Comparison of ENCODE assay signal across 29 mouse cellular contexts in the genomic region with DNA sequence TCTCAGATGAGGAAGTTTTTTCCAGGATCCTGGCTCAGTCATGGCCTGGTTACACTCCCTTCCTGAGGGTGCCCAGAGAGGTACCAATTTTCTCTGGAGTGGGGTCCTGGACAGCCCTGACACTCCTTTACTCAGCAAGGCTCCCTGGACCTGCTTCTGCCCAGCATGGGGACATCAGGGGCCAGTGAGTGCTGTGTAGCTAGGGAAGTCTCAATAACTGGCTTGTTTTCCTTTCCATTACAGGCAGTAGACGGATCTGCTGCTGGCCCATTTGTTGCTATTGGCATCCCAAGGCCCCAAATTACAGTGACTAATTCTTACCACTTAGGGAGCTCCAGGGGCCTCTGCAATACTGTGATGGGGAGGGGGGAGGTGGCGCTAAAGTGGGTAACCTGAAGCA. TPM values are rescaled to one million over a fixed set of nuclear protein-coding genes. Genes with fewer than 3 reads are reported as not detected.
DNase-seq lines count a peak whose midpoint lies in the region; ATAC-seq and TF ChIP-seq lines count a peak whose summit lies in the region.
"Had no signal": no experiment of that assay in that cellular context is flagged by ENCODE, and none has a peak within 500 bp of the region (broad histone marks: within the 10 kb centered on the region; RNA-seq: fewer than 3 reads in every experiment).

No protein-coding gene starts in this region.

- H3K4me2 ChIP-seq in hindbrain, postnatal 0 days (ENCODE audit: low read depth, low read length): 0 out of 2 replicates have a peak overlapping the region, but pooled peaks have one; percentile 19
- H3K4me2 ChIP-seq in hindbrain, embryonic 11.5 days (replicated peaks; ENCODE audit: low read depth, low read length): no peak overlapping the region
- 0 out of 2 replicates have a peak overlapping the region, but pooled peaks have one; percentile 3 for H3K4me2 ChIP-seq in midbrain, embryonic 12.5 days (replicated peaks)
- H3K4me2 ChIP-seq in midbrain, postnatal 0 days (ENCODE audit: low read depth, low read length, poor library complexity, severe bottlenecking): no peak overlapping the region
- no peak overlapping the region for H3K4me2 ChIP-seq in limb, embryonic 13.5 days (replicated peaks)
- H3K4me2 ChIP-seq: heart, embryonic 13.5 days; stomach, embryonic 15.5 days had no signal

- no peaks in the 10 kb centered on the region for H3K36me3 ChIP-seq in hindbrain, postnatal 0 days (ENCODE audit: insufficient read depth, low read length)
- no peaks in the 10 kb centered on the region for H3K36me3 ChIP-seq in hindbrain, embryonic 11.5 days (ENCODE audit: control insufficient read depth, insufficient read depth, low read length)
- H3K36me3 ChIP-seq in midbrain, embryonic 12.5 days: no peaks in the 10 kb centered on the region
- H3K36me3 ChIP-seq in midbrain, postnatal 0 days (ENCODE audit: insufficient read depth, low read length): no peaks in the 10 kb centered on the region
- no peaks in the 10 kb centered on the region for H3K36me3 ChIP-seq in limb, embryonic 13.5 days
- H3K36me3 ChIP-seq: heart, embryonic 13.5 days; stomach, embryonic 15.5 days had no signal

- WGBS in hindbrain, postnatal 0 days: 40% methylated on average over 2 of the region's 2 CpGs
- WGBS in hindbrain, embryonic 11.5 days: 65% methylated on average over 2 of the region's 2 CpGs
- WGBS in midbrain, embryonic 12.5 days: 62% methylated on average over 2 of the region's 2 CpGs
- 46% methylated on average over 2 of the region's 2 CpGs for WGBS in midbrain, postnatal 0 days
- WGBS in limb, embryonic 13.5 days: 13% methylated on average over 2 of the region's 2 CpGs

- no peak for ATAC-seq in hindbrain, postnatal 0 days
- ATAC-seq in hindbrain, embryonic 11.5 days (ENCODE audit: low FRiP score): no peak
- no peak for ATAC-seq in midbrain, embryonic 12.5 days (ENCODE audit: low FRiP score, low read depth)
- no peak for ATAC-seq in midbrain, postnatal 0 days (ENCODE audit: low FRiP score)
- peak; percentile 51; the same call in 1 of the 2 replicates for ATAC-seq in limb, embryonic 13.5 days (ENCODE audit: low FRiP score, low read depth)
- ATAC-seq: activated CD4-positive, CD25-positive, alpha-beta regulatory T cell, adult 4 months; forebrain, embryonic 16.5 days; intestine, postnatal 0 days had no signal

- H3K9ac ChIP-seq in hindbrain, postnatal 0 days (replicated peaks; ENCODE audit: low read length): no peak overlapping the region
- H3K9ac ChIP-seq in hindbrain, embryonic 11.5 days (ENCODE audit: low read depth, low read length): no peak overlapping the region
- H3K9ac ChIP-seq in midbrain, embryonic 12.5 days (replicated peaks): no peak overlapping the region
- H3K9ac ChIP-seq in midbrain, postnatal 0 days (replicated peaks; ENCODE audit: low read length, poor library complexity, severe bottlenecking): no peak overlapping the region
- no peak overlapping the region for H3K9ac ChIP-seq in limb, embryonic 13.5 days
- H3K9ac ChIP-seq: heart, embryonic 13.5 days; liver, embryonic 14.5 days; stomach, embryonic 15.5 days had no signal

- peaks cover 22% of the 10 kb centered on the region; the same call in 1 of the 2 replicates for H3K4me1 ChIP-seq in hindbrain, postnatal 0 days (ENCODE audit: insufficient read depth, low read length)
- H3K4me1 ChIP-seq in hindbrain, embryonic 11.5 days (replicated peaks; ENCODE audit: control insufficient read depth, insufficient read depth, low read length): peaks cover 13% of the 10 kb centered on the region; the same call in 1 of the 2 replicates
- peaks cover 31% of the 10 kb centered on the region for H3K4me1 ChIP-seq in midbrain, embryonic 12.5 days
- H3K4me1 ChIP-seq in midbrain, postnatal 0 days (ENCODE audit: insufficient read depth, low read length): peaks cover 23% of the 10 kb centered on the region; the same call in 1 of the 2 replicates
- peaks cover 60% of the 10 kb centered on the region for H3K4me1 ChIP-seq in limb, embryonic 13.5 days

- H3K27me3 ChIP-seq in hindbrain, postnatal 0 days (ENCODE audit: insufficient read depth, low read length): 0 out of 2 replicates have a peak, but pooled peaks cover 5% of the 10 kb centered on the region
- H3K27me3 ChIP-seq in hindbrain, embryonic 11.5 days (ENCODE audit: control insufficient read depth, insufficient read depth, low read length): peaks cover 6% of the 10 kb centered on the region
- peaks cover 51% of the 10 kb centered on the region for H3K27me3 ChIP-seq in midbrain, embryonic 12.5 days
- H3K27me3 ChIP-seq in midbrain, postnatal 0 days (ENCODE audit: insufficient read depth, low read length): no peaks in the 10 kb centered on the region
- peaks cover 58% of the 10 kb centered on the region for H3K27me3 ChIP-seq in limb, embryonic 13.5 days

- no peak overlapping the region for H3K27ac ChIP-seq in hindbrain, postnatal 0 days
- H3K27ac ChIP-seq in hindbrain, embryonic 11.5 days (ENCODE audit: low read depth, low read length): no peak overlapping the region
- no peak overlapping the region for H3K27ac ChIP-seq in midbrain, embryonic 12.5 days (replicated peaks)
- H3K27ac ChIP-seq in midbrain, postnatal 0 days (ENCODE audit: low read depth, low read length): no peak overlapping the region
- H3K27ac ChIP-seq in limb, embryonic 13.5 days: peak overlapping the region; percentile 70
- H3K27ac ChIP-seq: gastrocnemius, adult 2 months; heart, adult 2 months; liver, embryonic 14.5 days; stomach, embryonic 15.5 days had no signal

- no peak overlapping the region for H3K4me3 ChIP-seq in hindbrain, postnatal 0 days (ENCODE audit: low read length)
- H3K4me3 ChIP-seq in hindbrain, embryonic 11.5 days (ENCODE audit: low read depth, low read length): no peak overlapping the region
- no peak overlapping the region for H3K4me3 ChIP-seq in midbrain, embryonic 12.5 days
- no peak overlapping the region for H3K4me3 ChIP-seq in midbrain, postnatal 0 days (ENCODE audit: low read depth, low read length)
- H3K4me3 ChIP-seq in limb, embryonic 13.5 days: no peak overlapping the region
- H3K4me3 ChIP-seq: erythroblast, embryonic 14.5 days; gastrocnemius, adult 2 months; heart, adult 2 months; heart, embryonic 13.5 days; myocyte; stomach, embryonic 15.5 days had no signal

- peak; percentile 91 for DNase-seq in heart, adult 11 months
- no peak for DNase-seq in heart, adult 9 months (ENCODE audit: low spot score in 2 of 2)
- no peak for DNase-seq in hindbrain, postnatal 0 days (ENCODE audit: low spot score)
- DNase-seq in hindbrain, embryonic 11.5 days (ENCODE audit: low spot score): no peak
- no peak for DNase-seq in midbrain, postnatal 0 days (ENCODE audit: low spot score)
- DNase-seq in ovary, postnatal 10 days (ENCODE audit: low spot score): no peak
- DNase-seq: adrenal gland, adult 2 months; adrenal gland, postnatal 36 days; cerebellum, adult 18-20 months; cerebellum, postnatal 14 days; gastrocnemius, adult 2 months; gastrocnemius, postnatal 36 days; heart, adult 2 months; kidney, adult 9 months; kidney, postnatal 10 days; layer of hippocampus, adult 9-11 months; liver; lung, postnatal 14 days; right cerebral cortex, postnatal 25 days had no signal

- H3K9me3 ChIP-seq in hindbrain, postnatal 0 days (ENCODE audit: low read length): no peaks in the 10 kb centered on the region
- no peaks in the 10 kb centered on the region for H3K9me3 ChIP-seq in hindbrain, embryonic 11.5 days (ENCODE audit: control insufficient read depth, low read length)
- no peaks in the 10 kb centered on the region for H3K9me3 ChIP-seq in midbrain, embryonic 12.5 days
- H3K9me3 ChIP-seq in midbrain, postnatal 0 days (ENCODE audit: low read length): no peaks in the 10 kb centered on the region
- no peaks in the 10 kb centered on the region for H3K9me3 ChIP-seq in limb, embryonic 13.5 days
- H3K9me3 ChIP-seq: heart, embryonic 13.5 days; stomach, embryonic 15.5 days had no signal

- TF ChIP-seq CTCF in hindbrain, postnatal 0 days (IDR thresholded peaks at IDR 0.05; ENCODE audit: low read depth): no peak
- TF ChIP-seq CTCF in midbrain, postnatal 0 days (IDR thresholded peaks at IDR 0.05): no peak

RNA-seq across cellular contexts. Expression of gene Sdk2, which starts 5.6 kb away (rescaled TPM):
- 30.4 and 32.2 TPM in 2 replicates for total RNA-seq in hindbrain, postnatal 0 days (2014; rRNA removed)
- polyA plus RNA-seq in hindbrain, postnatal 0 days (2015; fragmentation: Nextera tagmentation; extraction: Ambion mirVana): 2.9 and 3.0 TPM in 2 replicates
- polyA plus RNA-seq in hindbrain, embryonic 11.5 days (2014; fragmentation: Nextera tagmentation; extraction: Ambion mirVana): 2.9 and 4.2 TPM in 2 replicates
- polyA plus RNA-seq in midbrain, embryonic 12.5 days (2016; fragmentation: Nextera tagmentation; extraction: Ambion mirVana): 7.1 and 7.2 TPM in 2 replicates
- 26.1 and 26.4 TPM in 2 replicates for total RNA-seq in midbrain, postnatal 0 days (2014; rRNA removed)
- 2.1 and 2.5 TPM in 2 replicates for polyA plus RNA-seq in midbrain, postnatal 0 days (2015; fragmentation: Nextera tagmentation; extraction: Ambion mirVana)
- 4.3 and 5.8 TPM in 2 replicates for polyA plus RNA-seq in limb, embryonic 13.5 days (2015; fragmentation: Nextera tagmentation; extraction: Ambion mirVana)
- polyA plus RNA-seq: activated CD4-positive, CD25-positive, alpha-beta regulatory T cell, adult 4 months had no signal

Comparison
In these comparisons a context has a peak if more than half of its experiments do, and no peak if none do; other contexts are left out.
1. H3K4me2 ChIP-seq: peak in hindbrain, postnatal 0 days (single experiment) and midbrain, embryonic 12.5 days (single experiment); none in hindbrain, embryonic 11.5 days (single experiment), midbrain, postnatal 0 days (single experiment) and limb, embryonic 13.5 days (single experiment).